Mouse (Mus musculus): ENCODE data around the gene Entpd5. TPM values are rescaled to one million over a fixed set of nuclear protein-coding genes. Genes with fewer than 3 reads are reported as not detected.

Gene Entpd5
- total and polyA plus RNA-seq, 2 experiments from 2014 or later: 12.4 to 14.0 TPM

DNA sequence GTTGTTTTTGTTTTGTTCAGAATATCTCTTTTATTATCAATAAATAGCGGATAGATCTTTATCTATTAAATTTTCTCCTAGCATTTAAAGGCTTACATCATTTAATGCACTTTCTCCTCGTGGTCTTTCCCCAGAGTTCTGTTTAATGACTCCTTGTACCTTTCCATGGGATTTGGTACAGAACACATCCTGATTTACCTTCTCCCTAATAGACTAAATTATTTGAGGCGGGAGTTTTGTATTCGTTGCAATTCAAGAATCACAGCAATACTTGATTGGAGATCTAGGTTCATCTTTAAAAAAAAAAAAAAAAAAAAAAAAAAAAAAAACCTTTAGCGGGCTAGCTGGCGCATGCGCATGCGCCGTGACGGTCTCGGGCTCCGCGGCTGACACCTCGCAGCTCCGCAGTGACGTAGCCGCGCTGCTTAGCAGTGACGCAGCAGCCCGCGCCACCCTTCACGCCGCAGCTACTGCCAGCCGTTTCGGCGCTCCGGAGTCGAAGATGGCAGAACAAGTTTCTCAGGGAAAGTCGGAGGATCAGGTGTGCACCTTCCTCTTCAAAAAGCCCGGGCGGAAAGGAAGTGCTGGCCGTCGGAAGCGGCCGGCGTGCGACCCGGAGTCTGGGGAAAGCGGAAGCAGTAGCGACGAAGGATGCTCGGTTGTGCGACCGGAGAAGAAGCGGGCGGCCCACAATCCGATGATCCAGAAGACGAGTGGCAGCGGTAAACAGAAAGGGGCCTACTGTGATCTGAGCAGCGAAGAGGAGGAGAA, 8.2 kb upstream of the Entpd5 start, which contains the start of gene Rnf113a2:
Rnf113a2 (plus strand) TSS at position 363 of the 771 bp plus-strand sequence.
- WGBS: 3% methylated on average over 50 of the region's 50 CpGs
- Histone ChIP-seq H3K27ac (ENCODE audit: low read depth, low read length) (peak within 1 kb of the TSS; percentile 80), H3K4me1 (ENCODE audit: insufficient read depth) (peaks cover 6% of the 10 kb centered on the region; the same call in 1 of the 2 replicates), H3K36me3 (ENCODE audit: insufficient read depth) (no peaks in the 10 kb centered on the region), H3K9ac (peak within 1 kb of the TSS; percentile 63), H3K4me2 (ENCODE audit: low read depth) (peak within 1 kb of the TSS; percentile 78), H3K9me3 (ENCODE audit: low read length) (no peaks in the 10 kb centered on the region), H3K4me3 (ENCODE audit: low read depth, low read length) (peak within 1 kb of the TSS; percentile 63), H3K27me3 (ENCODE audit: insufficient read depth, low read length) (no peaks in the 10 kb centered on the region)
- ATAC-seq: peak; percentile 99
- no peak for TF ChIP-seq CTCF (IDR thresholded peaks at IDR 0.05; ENCODE audit: low read depth)
- DNase-seq: peak; percentile 97

DNA sequence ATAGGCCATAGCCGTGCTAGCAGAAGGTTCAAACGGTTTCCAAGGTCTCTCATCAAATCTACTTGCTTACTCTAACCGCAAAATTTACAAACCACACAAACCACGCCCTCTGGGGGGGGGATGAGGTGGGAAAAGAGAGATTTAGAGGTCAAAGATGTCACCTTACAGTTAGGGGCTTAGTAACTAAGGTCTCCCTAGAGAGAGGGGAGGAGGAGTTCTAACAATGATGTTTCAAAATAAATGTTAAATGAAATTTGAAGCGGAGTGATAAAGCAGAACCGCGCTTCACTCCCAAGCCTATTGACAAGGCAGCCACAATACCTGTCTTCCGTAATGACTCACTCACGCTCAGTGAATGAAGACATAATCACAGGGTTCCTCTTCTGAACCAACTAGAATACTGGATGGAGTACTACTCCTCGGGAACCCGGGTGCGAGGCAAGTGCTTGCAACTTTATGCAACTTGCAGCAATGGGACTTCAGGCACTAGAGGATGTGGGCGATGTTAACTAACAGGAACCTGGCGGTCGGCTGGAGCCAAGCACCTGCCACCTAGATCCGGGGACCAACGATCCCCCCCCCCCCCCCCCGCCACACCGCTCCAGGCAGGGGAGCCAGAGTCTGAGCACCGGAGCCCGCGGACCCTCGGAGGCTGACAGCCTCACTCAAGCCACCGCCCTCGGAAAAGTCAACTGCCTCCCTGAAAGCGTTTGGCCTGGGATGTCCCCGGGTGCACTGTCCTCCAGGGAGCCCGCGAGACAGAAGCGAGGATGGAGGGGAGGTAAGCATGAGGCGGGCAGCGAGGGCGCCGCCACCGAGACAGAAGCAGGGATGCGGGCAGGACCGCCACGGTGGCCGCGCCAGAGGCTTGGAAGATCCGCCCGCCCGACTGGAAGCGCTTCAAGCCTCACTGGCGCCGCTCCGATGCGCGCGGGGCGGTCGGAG, 683 bp downstream of the Entpd5 start:
- ATAC-seq (peak; percentile 57), DNase-seq (peak; percentile 51)

DNA sequence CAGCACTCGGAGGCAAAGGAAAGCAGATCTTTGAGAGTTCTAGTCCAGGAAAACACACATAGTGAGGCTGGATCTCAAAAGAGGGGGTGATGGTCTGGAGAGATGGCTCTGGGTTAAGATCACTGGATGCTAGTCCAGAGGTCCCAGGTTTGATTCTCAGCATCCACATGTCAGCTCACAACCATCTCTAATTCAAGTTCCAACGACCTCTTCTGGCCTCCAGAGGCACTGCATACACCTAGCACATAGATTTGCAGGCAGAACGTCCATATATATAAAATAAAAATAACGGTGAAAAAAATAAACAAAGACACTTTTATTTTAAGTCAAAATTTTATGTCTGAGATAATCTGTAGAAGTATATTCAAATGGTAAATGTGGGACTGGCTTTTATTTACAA, 1.6 kb downstream of the Entpd5 start:
- H3K36me3 ChIP-seq (ENCODE audit: insufficient read depth): no peaks in the 10 kb centered on the region
- H3K9me3 ChIP-seq (ENCODE audit: low read length): no peaks in the 10 kb centered on the region
- no peak for TF ChIP-seq CTCF (IDR thresholded peaks at IDR 0.05; ENCODE audit: low read depth)
- H3K9ac ChIP-seq: no peak overlapping the region
- DNase-seq: no peak
- no peaks in the 10 kb centered on the region for H3K27me3 ChIP-seq (ENCODE audit: insufficient read depth, low read length)
- WGBS: 68% methylated on average over 4 of the region's 4 CpGs
- H3K4me3 ChIP-seq (ENCODE audit: low read depth, low read length): no peak overlapping the region
- H3K4me2 ChIP-seq (ENCODE audit: low read depth): no peak overlapping the region
- H3K27ac ChIP-seq (ENCODE audit: low read depth, low read length): no peak overlapping the region
- no peak for ATAC-seq
- H3K4me1 ChIP-seq (ENCODE audit: insufficient read depth): peaks cover 5% of the 10 kb centered on the region; the same call in 1 of the 2 replicates

More for the DNA sequence above, 683 bp downstream of the Entpd5 start:
- Histone ChIP-seq H3K4me3 (ENCODE audit: low read depth, low read length) (peak overlapping the region; percentile 89), H3K4me1 (ENCODE audit: insufficient read depth) (peaks cover 5% of the 10 kb centered on the region; the same call in 1 of the 2 replicates), H3K4me2 (ENCODE audit: low read depth) (peak overlapping the region; percentile 82), H3K9me3 (ENCODE audit: low read length) (no peaks in the 10 kb centered on the region), H3K27ac (ENCODE audit: low read depth, low read length) (peak overlapping the region; percentile 88), H3K36me3 (ENCODE audit: insufficient read depth) (no peaks in the 10 kb centered on the region), H3K27me3 (ENCODE audit: insufficient read depth, low read length) (no peaks in the 10 kb centered on the region), H3K9ac (peak overlapping the region; percentile 79)
- 3% methylated on average over 46 of the region's 52 CpGs for WGBS
- TF ChIP-seq CTCF (IDR thresholded peaks at IDR 0.05; ENCODE audit: low read depth): no peak; the same call in 1 of the 2 replicates

GRCm38 (mm10) chr12:84404541-84404940, 4.3 kb downstream of the Entpd5 start:
- ATAC-seq (no peak), DNase-seq (no peak)
- H3K36me3 ChIP-seq (ENCODE audit: insufficient read depth): no peaks in the 10 kb centered on the region
- 44% methylated on average over 6 of the region's 6 CpGs for WGBS
- H3K9ac ChIP-seq: no peak overlapping the region
- H3K4me2 ChIP-seq (ENCODE audit: low read depth): no peak overlapping the region
- no peaks in the 10 kb centered on the region for H3K9me3 ChIP-seq (ENCODE audit: low read length)
- no peak overlapping the region for H3K27ac ChIP-seq (ENCODE audit: low read depth, low read length)
- no peak for TF ChIP-seq CTCF (IDR thresholded peaks at IDR 0.05; ENCODE audit: low read depth)
- H3K4me3 ChIP-seq (ENCODE audit: low read depth, low read length): no peak overlapping the region
- no peaks in the 10 kb centered on the region for H3K27me3 ChIP-seq (ENCODE audit: insufficient read depth, low read length)
- H3K4me1 ChIP-seq (ENCODE audit: insufficient read depth): peaks cover 4% of the 10 kb centered on the region; the same call in 1 of the 2 replicates

DNA sequence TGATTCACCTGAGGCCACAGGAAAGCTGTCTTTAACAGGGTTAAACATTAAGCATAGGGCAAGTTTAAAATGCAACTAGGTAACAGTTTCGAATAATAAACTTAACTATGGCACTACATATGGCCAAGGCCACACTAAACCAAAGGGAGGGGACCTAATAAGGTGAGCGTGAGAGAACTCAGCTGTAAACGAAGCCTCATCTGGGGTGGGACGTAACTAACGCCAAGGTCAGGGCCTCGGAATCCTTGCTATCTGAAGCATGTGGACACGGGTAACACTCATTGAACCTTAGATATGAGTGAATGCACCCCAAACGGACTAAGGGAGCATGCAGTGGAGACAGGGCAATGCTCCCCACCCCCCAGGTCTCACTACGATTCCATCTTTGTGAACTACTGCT, 5.9 kb downstream of the Entpd5 start:
- H3K4me2 ChIP-seq (ENCODE audit: low read depth): no peak overlapping the region
- TF ChIP-seq CTCF (IDR thresholded peaks at IDR 0.05; ENCODE audit: low read depth): no peak
- no peak for DNase-seq
- H3K36me3 ChIP-seq (ENCODE audit: insufficient read depth): no peaks in the 10 kb centered on the region
- H3K9ac ChIP-seq: no peak overlapping the region
- H3K27ac ChIP-seq (ENCODE audit: low read depth, low read length): no peak overlapping the region
- whole genome bisulfite sequencing: 83% methylated on average over 9 of the region's 9 CpGs
- no peak for ATAC-seq
- H3K4me3 ChIP-seq (ENCODE audit: low read depth, low read length): no peak overlapping the region
- no peaks in the 10 kb centered on the region for H3K4me1 ChIP-seq (ENCODE audit: insufficient read depth)
- H3K9me3 ChIP-seq (ENCODE audit: low read length): no peaks in the 10 kb centered on the region
- no peaks in the 10 kb centered on the region for H3K27me3 ChIP-seq (ENCODE audit: insufficient read depth, low read length)

- Histone ChIP-seq H3K27ac (ENCODE audit: low read depth, low read length) (no peak overlapping the region), H3K9ac (no peak overlapping the region), H3K4me1 (ENCODE audit: insufficient read depth) (no peaks in the 10 kb centered on the region), H3K36me3 (ENCODE audit: insufficient read depth) (no peaks in the 10 kb centered on the region), H3K9me3 (ENCODE audit: low read length) (no peaks in the 10 kb centered on the region), H3K27me3 (ENCODE audit: insufficient read depth, low read length) (no peaks in the 10 kb centered on the region), H3K4me2 (ENCODE audit: low read depth) (no peak overlapping the region), H3K4me3 (ENCODE audit: low read depth, low read length) (no peak overlapping the region)
- WGBS: 72% methylated on average over 3 of the region's 3 CpGs
- TF ChIP-seq CTCF (IDR thresholded peaks at IDR 0.05; ENCODE audit: low read depth): no peak
- no peak for ATAC-seq
- DNase-seq: no peak
Measured at GRCm38 (mm10) chr12:84400653-84401052, 8.2 kb downstream of the Entpd5 start.

Data from forebrain, postnatal 0 days (tissue).